Mouse (Mus musculus): Measurements from ENCODE around the gene Itgav.

Itgav gene

DNA sequence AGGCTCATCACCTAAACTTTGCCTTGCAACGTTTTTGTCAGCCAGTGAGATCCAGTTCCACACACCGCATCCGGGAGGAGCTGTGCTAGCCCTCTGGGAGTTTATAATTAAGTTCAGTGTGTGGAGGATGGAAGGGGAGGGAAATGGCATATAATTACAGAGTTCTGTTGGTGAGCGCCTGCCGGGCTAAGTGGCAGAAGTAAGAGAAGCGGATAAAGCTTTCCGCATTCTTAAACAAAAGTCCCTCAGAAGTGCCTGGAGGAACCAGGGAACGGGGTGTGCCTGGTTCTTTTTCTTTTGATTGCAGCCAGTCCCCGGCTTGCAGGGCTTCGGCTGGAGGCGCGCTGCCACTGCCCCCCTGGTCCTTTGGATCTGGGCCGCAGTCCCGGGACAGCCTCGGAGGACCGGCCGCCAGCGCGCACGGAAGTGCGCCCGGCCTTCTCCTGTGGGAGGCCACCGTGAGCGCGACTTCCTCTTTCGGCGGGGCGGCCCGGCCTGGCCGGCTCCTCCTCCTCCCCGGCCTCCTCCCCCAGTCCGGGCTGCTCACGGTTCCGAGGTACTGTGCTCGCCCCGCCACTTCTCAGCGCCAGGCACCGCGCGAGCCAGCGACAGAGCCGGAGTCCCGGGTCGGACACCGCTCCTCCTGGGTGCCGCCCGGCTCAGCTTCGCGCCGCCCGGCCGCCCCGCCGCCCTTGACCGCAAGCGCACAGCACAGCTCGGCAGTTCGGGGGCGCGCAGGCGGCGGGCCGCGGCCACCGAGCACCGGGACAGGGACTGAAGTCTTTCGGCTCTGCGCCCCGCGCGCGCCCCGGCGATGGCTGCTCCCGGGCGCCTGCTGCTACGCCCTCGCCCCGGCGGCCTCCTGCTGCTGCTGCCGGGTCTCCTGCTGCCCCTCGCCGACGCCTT, at the start of gene Itgav:
Itgav (plus strand) TSS at position 477 of the 906 bp plus-strand sequence.
- DNase-seq (ENCODE audit: inconsistent age in 2 of 2, low spot score in 1 of 2): peak; percentile 98 to 99

DNA sequence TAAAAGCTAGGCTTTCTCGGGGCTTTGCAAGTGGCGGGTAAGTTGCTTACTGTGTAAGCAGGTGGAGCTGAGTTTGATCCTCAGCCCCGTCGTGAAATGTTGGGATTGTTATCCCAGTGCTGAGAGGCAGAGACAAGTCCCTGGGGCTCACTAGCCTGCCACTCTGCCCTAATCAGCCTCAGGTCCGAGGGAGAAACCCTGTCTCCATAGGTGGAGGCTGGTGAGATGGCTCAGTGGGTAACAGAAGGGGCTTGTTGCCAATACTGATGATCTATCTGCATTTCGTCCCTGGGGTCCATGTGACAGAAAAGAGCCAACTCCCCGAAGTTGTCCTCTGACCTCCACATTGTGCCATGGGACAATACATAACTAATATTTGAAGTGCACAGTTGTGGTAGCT, 49.8 kb upstream of the Itgav start:
- DNase-seq (ENCODE audit: inconsistent age in 2 of 2, low spot score in 1 of 2): peak in 1 of 2 experiments; percentile 28

DNA sequence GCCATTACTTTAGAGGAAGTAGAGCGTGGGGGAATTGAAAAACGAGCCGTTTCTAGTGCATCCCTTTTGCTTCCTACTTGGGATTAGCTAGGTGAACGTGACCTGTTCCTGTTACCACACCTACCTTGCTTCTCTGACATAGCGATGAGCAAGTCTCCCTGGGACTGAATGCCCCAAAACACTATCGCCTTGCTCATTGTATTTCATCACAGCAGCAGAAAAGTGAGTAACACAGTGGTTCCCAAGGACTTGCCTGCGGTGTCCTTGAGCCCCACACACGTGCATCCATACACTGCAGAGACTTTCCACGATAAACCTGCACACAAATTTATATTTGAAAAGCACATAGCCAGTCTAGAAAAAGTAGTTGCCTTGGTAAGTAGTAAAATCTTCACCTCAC, 49.3 kb upstream of the Itgav start:
- DNase-seq (ENCODE audit: inconsistent age in 2 of 2, low spot score in 1 of 2): peak; percentile 61 to 79

DNA sequence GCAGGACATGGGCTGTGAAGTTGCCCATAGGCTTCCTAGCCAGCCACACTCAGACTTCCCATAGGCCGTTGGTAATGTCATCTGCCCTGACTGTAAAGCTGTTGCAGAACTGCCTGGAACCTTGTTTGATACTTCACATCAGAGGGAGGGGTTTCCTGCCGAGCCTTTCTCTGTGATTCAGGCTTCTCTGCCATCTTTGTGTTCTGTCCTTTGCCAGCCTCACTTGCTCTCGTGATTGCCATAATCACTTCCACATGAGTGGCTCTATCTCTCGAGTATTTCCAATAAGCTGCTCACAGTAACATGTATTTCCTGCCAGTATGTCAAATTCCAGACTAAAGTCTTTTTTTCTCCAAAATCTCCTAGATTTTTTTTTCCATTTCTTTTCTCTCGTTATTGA, 48.5 kb upstream of the Itgav start:
- no peak for DNase-seq (ENCODE audit: inconsistent age in 2 of 2, low spot score in 1 of 2)

DNA sequence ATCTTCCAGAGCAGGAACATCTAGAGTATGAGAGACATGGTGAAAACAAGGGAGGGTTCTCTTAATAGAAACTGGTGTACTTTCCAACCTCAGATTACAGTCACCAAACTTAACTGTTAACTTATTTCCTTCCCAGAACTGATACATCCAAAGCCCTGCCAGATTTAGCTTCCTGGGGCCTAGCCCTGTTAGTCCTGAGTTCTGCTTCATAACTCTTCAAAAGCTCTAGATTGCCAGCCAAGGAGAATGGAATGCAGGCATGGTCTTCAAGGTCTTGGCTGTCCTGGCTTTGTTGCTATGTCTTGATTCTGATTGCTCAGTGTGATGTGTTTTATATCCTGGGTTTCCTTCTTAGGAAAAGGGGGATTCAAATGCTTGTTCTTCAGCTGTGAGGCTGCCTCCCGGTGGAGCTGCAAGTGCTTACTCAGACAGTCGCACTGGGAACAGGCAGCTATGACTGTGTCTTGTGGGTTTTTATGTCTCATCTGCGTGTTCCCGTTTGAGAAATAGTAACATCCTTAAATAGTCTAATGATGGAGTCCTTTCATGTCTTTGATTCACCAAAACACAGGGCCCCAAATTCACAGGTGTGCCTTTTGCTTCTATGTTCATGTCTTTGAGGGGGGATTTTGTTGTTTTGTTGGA, 47.8 kb upstream of the Itgav start:
- peak; percentile 23 to 58 for DNase-seq (ENCODE audit: inconsistent age in 2 of 2, low spot score in 1 of 2)

DNA sequence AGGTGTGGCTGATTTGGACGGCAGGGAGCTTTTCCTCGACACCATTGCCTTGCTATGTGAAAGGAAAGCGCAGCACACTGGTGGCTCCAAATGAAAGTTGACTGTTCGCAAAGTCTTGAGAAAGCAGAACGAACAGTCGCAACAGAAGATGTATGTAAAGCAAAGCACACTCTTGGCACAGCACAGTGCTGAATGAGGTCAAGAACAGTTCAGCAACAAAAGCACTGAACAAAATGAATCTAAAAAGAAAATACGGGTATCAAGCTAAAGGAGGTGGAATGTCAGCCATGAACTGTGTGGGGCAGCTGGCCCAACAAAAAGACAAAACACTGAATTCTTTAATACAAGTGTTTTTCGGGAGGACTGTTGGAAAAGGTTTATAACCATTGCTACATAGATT, 42.9 kb upstream of the Itgav start:
- DNase-seq (ENCODE audit: inconsistent age in 2 of 2, low spot score in 1 of 2): no peak

DNA sequence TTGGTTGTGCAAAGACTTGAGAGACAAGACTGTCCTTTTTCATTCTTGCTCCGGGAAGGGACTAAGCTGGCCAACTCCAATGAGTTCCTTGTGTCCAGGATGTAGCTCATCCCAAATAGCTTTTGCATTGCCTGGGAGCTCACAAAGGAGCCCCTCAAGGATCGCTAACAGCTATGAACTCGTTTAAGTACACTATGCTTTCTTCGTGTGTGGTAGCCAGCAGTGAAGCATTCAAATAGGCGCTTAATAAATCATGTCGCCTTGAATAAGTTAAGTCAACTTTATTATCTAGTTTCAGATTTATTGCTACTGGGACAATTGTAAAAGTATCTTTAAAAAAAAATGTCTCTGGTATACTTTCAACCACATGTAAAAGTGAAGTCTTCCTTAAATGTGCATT, 42.4 kb upstream of the Itgav start:
- DNase-seq (ENCODE audit: inconsistent age in 2 of 2, low spot score in 1 of 2): peak in 1 of 2 experiments; percentile 48

DNA sequence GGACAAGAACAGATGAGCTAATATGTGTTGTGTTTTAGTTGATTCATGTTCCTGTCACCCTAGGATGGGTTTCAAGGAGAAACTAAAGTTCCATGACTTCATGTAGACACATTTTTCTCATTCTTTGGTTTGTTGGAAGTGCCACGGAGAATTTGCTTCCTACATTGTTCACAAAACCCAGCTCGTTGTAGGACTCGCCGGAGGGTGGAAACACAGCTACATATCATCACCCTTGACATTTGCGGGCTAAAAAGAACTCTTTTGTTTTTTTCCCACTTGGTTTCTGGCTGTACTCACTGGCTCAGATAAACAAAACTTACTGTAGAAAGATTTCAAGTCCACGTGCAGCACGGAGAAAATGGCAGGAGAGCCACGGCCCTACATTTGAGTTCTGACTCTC, 41.9 kb upstream of the Itgav start:
- peak; percentile 27 to 73 for DNase-seq (ENCODE audit: inconsistent age in 2 of 2, low spot score in 1 of 2)

DNA sequence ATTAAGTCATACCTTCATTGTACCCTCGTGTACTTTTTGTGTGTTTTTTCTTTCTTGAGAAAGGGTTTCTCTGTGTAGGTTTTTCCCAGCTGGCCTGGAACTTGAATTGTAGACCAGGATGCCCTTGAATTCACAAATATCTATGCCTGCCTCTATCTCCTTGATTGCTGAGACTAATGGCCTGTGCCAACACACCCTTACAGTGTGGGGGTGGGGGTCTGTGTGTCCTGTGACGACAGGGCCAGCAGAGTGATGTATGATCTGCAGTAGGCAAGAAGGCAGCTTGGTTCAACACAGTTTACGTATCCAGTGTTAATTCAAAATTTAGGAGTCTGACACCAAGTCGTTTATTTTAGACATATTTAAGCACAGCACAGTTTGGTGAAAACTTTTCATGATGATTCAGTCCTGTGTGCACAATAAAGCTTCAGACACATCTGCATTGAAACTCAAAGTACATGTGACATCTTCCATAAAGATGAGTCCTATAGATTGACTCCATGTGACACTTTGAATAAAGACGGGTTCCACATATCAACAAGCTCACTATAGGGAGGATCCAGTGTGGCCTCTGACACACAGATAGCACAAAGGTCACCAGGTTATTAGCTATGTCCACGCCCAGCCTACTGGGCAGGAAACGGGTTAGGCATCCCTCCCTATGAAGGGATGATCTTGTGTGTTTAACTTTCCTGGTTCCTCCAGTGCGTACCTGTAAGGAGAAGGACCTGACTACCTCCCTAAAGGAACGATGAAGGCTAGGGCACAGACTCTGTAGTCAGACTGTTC, 40.3 kb upstream of the Itgav start:
- no peak for DNase-seq (ENCODE audit: inconsistent age in 2 of 2, low spot score in 1 of 2)

DNA sequence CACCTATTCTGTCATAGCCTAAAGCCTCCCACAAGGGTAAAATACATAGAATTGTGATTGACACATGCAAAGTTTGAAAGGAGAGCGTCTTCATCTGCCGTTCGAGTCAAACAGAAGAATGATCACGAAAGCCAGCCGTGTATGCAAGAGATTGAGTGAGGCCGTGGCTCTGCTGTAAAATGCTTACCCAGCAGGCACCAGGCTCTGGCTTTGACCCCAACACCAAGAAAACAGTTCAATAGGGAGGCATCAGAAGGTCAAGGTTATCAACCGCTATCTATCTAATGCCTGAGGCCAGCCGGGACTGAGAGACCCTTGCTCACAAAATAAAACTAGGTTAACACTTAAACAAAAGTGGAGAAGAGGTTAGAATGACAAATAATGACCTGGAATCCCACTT, 39.5 kb upstream of the Itgav start:
- no peak for DNase-seq (ENCODE audit: inconsistent age in 2 of 2, low spot score in 1 of 2)

DNA sequence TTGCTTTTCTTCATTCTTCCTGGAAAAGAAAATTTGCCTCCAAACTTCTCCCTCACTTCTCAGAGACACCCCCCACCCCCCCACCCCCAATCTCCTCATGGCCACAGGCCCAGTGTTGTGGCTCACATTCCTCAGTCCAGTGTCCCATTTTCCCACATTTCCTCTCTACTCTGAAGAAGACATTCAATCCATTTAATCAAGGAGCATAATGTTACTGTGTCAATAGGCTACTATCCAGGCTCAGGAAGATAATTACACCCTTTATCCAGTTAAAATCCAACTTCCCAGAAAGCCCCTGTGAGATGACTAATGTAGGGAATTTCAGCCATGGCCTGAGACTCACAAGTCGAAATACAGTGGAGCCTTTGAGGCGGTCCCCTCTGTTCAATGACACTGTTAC, 33.8 kb upstream of the Itgav start:
- no peak for DNase-seq (ENCODE audit: inconsistent age in 2 of 2, low spot score in 1 of 2)

DNA sequence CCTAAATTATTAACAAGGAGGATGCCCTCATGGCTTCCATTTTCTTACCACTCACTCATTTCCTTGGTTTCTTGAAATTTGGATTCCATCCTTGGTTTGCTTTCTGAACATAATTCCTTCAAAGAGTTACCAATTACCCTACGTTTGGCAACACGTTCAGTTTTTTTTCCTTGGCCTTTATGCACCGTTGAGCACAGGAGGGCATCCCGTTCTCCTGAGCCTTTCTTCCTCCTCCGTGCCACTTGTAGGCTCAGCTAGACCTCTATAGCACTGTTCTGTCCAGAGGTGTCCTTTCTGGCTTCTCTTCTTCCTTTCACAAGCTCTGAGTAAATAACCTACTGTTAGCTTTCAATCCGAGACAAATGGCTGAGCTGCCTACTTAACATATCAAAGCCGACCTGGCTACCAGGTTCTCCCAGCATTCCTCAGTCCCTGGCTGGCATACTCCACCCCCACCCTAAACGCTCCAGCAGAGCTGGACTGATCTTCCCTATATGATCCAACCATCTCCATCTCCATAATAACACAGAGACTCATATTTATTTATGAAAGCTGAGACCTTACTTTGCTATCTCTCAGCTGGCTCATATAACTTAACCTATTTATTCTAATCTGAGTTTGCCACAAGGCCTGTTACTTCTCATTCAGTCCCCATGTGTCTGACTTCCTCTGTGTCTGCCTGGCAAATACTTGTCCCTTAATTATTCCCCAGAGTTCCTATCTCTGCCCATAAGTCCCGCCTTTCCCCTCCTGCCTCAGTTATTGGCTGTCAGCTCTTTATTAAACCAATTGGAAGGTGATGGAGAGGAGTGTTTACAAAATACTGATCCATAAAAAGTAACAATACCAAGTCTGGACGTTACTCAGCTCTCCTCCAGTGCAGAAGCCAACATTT, 31.3 kb upstream of the Itgav start:
- no peak for DNase-seq (ENCODE audit: inconsistent age in 2 of 2, low spot score in 1 of 2)

DNA sequence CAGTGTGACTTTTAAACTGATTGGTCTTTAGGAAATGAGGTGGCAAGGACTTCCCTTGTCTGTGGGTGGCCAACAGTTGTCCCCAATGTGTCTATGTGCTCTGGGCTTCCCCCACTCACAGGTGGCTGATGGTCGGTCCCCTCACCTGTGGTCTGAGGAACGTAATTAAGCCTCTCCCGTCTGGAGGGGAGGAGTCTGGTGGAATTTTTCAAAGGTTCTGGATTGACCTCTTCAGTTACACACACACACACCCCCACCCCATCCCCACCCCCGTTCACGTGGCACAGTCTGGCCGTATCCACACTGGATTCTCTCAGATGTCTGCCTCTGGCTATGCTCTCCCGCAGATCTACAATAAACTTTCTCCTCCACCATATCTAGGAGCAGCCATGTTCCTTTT, 30.1 kb upstream of the Itgav start:
- no peak for DNase-seq (ENCODE audit: inconsistent age in 2 of 2, low spot score in 1 of 2)

DNA sequence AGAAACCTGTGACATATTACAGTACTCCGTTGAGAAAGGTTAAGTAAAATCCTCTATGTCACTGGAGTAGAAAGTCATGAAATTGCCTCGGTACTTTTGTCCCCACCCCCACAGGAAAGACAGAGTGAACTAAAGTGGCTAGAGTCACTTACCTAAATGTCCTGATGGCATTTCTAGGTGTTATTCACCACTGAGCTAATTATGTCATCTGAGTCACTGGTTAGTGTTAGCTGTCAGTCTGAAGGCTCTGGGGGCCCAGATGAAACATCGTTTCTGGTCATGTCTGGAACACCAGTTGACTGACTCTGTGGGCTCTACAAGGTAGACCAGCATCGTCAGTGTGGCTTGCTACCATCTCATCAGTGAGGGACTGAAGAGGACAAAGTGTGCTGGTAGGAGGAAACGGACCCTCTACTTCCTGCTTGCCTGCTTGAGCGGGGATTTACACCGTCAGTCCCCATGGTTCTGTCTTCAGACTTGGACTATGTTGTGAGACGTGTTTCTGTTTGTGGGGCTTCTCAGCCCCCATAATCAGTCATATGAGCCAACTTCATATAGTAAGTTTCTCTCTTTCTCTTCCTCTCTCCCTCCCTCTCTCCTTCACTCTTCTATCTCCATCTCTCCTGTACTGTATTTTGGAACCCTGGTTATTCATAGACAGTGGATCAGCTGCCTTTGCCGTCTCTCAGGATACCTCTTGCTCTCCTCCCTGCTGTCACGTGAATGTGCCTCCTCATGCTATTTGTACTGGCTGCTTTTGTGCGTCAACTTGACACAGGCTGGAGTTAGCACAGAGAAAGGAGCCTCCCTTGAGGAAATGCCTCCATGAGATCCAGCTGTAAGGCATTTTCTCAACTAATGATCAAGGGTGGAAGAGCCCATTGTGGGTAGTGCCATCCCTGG, 28.6 kb upstream of the Itgav start:
- DNase-seq (ENCODE audit: inconsistent age in 2 of 2, low spot score in 1 of 2): no peak

DNA sequence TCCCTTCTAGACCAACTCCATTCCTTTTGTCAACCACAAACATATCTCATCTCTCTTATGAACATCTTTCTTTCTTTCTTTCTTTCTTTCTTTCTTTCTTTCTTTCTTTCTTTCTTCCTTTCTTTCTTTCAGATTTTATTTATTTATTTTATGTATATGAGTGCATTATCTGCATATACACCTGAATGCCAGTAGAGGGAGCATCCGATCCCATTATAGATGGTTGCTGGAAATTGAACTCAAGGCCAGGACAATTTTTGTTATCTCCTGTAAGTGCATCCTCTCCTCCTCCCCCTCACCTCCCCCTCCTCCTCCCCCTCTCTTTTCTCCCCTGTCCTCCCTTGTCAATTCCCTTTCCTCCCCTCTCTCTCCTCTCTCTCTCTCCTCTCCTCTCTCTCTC, 25.7 kb upstream of the Itgav start:
- peak in 1 of 2 experiments; percentile 18 for DNase-seq (ENCODE audit: inconsistent age in 2 of 2, low spot score in 1 of 2)

DNA sequence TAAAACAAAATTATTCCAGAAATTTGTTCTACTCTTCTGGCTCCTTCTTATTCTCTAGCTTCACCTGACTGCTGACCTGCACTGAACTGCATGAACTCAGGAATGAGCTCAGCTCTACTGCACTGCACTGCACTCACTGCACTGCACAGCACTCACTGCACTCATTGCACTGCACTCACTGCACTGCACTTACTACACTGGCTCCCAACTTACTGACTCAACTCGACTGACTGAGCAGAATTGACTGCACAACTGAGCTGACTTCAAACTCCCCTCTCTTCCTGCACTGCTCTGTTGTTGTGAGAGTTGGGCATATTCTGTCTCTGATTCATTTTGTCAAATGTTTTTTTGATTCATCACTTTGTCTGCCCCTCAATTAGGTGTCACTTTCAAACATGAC, 24.9 kb upstream of the Itgav start:
- no peak for DNase-seq (ENCODE audit: inconsistent age in 2 of 2, low spot score in 1 of 2)

DNA sequence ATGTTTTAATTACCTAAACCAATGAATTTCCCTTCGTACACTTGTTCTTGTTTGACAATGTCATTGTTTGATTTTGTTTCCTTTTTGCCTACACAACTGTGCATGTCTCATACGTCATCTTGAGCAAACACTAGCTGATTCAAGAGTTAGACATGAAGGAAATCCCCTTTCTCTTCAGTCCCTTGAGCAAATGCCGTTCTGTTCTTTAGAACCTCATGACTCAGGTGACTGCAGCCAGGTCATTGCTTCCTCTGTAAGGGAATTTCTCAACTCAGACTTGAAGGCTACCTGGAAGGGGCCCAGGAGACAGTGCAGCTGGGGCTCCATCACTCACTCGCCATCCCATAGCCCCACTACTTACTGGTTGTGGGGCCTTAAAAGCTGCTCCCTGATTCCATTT, 23.5 kb upstream of the Itgav start:
- DNase-seq (ENCODE audit: inconsistent age in 2 of 2, low spot score in 1 of 2): no peak

DNA sequence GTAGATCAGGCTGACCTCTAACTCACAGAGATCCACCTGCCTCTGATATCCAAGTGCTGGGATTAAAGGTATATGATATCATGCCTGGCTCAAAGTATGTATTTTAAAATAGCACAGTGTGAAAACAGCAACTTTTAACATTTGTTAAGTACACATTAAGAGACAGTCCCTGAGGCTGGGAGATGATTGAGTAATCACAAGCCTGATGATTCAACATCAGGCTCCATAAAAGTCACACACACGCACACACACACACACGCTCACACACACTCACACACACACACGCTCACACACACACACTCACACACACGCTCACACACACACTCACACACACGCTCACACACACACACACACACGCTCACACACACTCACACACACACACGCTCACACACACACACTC, 21.8 kb upstream of the Itgav start:
- peak in 1 of 2 experiments; percentile 63 for DNase-seq (ENCODE audit: inconsistent age in 2 of 2, low spot score in 1 of 2)

DNA sequence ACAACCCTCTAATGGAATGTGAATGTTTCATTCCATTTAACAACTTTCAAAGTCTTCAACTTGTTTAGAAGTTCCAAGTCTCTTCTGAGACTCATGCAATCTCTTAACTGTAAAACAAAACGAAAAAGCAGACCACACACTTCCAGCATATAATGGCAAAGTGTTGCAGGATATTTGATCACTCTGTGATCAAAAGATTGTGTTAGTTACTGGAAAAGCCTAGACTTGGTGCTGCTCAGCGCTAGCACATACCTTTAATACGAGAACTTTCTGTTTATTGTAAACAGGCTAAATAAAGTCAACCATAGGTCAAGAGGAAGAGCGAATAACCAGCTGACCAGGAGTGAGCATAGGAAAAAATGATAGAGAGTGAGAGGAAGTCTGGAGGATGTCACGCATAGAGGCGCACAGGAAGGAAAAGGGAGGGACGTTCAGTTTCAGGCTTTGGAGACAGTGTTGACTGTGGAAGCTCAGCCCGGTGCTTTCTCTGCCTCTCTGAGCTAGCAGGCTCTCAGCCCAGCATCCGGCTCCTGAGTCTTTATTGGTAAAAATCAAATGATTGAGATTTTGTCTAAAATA, 18.5 kb upstream of the Itgav start:
- no peak for DNase-seq (ENCODE audit: inconsistent age in 2 of 2, low spot score in 1 of 2)
